Mouse (Mus musculus) stomach, embryonic 16.5 days (tissue): Measurements from ENCODE around the gene Btbd9. TPM values are rescaled to one million over a fixed set of nuclear protein-coding genes. Genes with fewer than 3 reads are reported as not detected.

ENCODE experiments used
- ATAC-seq: fragments of 200-750 bp; cut with Nextera tagmentation; 2 replicates; pipeline ENCODE4 v1.8.0; 2017; ENCODE audit warnings: moderate number of reproducible peaks, moderate TSS enrichment; ENCODE audit not compliant: insufficient read depth, low FRiP score
- H3K27ac ChIP-seq: fragments of 300-500 bp; sonication (generic); 2 replicates; pipeline ENCODE4 v1.5.1; 2014; ENCODE audit warnings: low read length
- H3K27me3 ChIP-seq: fragments of 300-500 bp; sonication (generic); 2 replicates; pipeline ENCODE4 v1.6.1; 2014; ENCODE audit warnings: low read length, control low read depth, mixed read lengths; ENCODE audit not compliant: control insufficient read depth, insufficient read depth
- H3K36me3 ChIP-seq: fragments of 300-500 bp; sonication (generic); 2 replicates; pipeline ENCODE4 v1.6.1; 2014; ENCODE audit warnings: low read length; ENCODE audit not compliant: control insufficient read depth, insufficient read depth
- H3K4me1 ChIP-seq: fragments of 300-500 bp; sonication (generic); 2 replicates; pipeline ENCODE4 v1.6.1; 2014; ENCODE audit warnings: low read length, control low read depth, mixed read lengths; ENCODE audit not compliant: control insufficient read depth, insufficient read depth
- H3K4me2 ChIP-seq: fragments of 300-500 bp; sonication (generic); 2 replicates; pipeline ENCODE4 v1.6.1; 2014; ENCODE audit warnings: low read depth, low read length, mixed read lengths
- H3K4me3 ChIP-seq: fragments of 300-500 bp; sonication (generic); replicated peaks from 2 replicates; pipeline ENCODE4 v1.5.1; 2014; ENCODE audit warnings: mild to moderate bottlenecking, low read length
- H3K9ac ChIP-seq: fragments of 300-500 bp; sonication (generic); 2 replicates; pipeline ENCODE4 v1.6.1; 2014; ENCODE audit warnings: low read length
- H3K9me3 ChIP-seq: fragments of 300-500 bp; sonication (generic); replicated peaks from 2 replicates; pipeline ENCODE4 v1.6.1; 2016; ENCODE audit warnings: low read length, control low read depth; ENCODE audit not compliant: control insufficient read depth
- WGBS: fragments of 180-500 bp; shearing (Covaris S2); extraction: QIAGEN DNeasy Blood & Tissue Kit; methylation state at CpG from one replicate; pipeline ENCODE4 v1.1.7; 2014; 5-methylcytosine and 5-hydroxymethylcytosine counted together
- polyA plus RNA-seq: library from polyadenylated mRNA; unstranded; fragments of >200 nt; fragmentation: Nextera tagmentation; extraction: Ambion mirVana; gene quantifications from 2 replicates; pipeline ENCODE4 v1.2.1, GENCODE M21; 2015

Gene Btbd9
- polyA plus RNA-seq, 1 experiment from 2014 or later: 51.6 TPM

- no peaks in the 10 kb centered on the region for H3K36me3 ChIP-seq
- H3K4me2 ChIP-seq: no peak overlapping the region
- no peak overlapping the region for H3K9ac ChIP-seq
- no peaks in the 10 kb centered on the region for H3K9me3 ChIP-seq
- WGBS: 59% methylated on average over 6 of the region's 6 CpGs
- no peak overlapping the region for H3K27ac ChIP-seq
- no peak for ATAC-seq
- H3K4me1 ChIP-seq: peaks cover 9% of the 10 kb centered on the region; the same call in 1 of the 2 replicates
- H3K27me3 ChIP-seq: no peaks in the 10 kb centered on the region
- no peak overlapping the region for H3K4me3 ChIP-seq
These were observed 122.0 kb downstream of the Btbd9 start for GRCm38 (mm10) chr17:30454155-30454861.

DNA sequence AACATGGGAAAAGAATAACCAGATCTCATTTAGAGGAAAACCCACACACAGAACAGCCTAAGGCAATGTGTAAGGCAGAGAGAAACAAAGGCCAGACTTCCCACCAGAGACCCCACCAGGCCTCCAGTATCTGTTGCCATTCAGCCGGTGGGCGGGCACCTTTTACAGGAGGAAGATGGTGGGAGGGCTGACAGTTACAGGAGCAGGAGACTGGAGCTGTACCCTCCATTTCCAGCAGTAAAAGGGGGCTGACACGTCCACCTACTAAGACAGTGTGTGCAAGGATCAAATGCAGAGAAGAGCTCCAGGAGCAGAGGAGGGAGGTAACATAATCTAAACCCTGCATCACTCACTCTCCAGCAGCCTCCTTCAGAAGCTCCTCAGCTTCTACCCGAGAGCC lies 123.0 kb downstream of the Btbd9 start:
- Histone ChIP-seq H3K36me3 (no peaks in the 10 kb centered on the region), H3K27me3 (no peaks in the 10 kb centered on the region), H3K4me1 (peaks cover 9% of the 10 kb centered on the region; the same call in 1 of the 2 replicates), H3K4me3 (no peak overlapping the region), H3K4me2 (no peak overlapping the region), H3K9me3 (no peaks in the 10 kb centered on the region), H3K27ac (no peak overlapping the region), H3K9ac (no peak overlapping the region)
- 66% methylated on average over 4 of the region's 4 CpGs for WGBS
- no peak for ATAC-seq

DNA sequence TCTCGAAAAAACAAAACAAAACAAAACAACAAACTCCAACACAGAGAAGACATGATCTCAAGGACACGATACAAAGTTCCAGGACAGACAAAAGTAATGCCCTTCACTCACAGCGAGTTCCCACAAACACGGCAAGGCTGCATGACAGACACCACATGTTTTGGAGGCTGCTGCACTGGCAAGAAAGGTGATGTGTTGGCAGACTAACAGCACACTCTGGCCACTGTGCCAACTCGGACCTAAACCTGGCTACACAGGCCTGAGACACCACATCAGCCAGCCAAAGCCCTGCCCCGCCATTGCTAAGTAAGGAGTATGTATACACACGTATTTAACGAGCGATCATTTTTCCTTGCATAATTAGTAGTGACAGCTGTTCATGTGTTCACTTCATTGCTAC lies 123.9 kb downstream of the Btbd9 start:
- Histone ChIP-seq H3K9me3 (no peaks in the 10 kb centered on the region), H3K9ac (no peak overlapping the region), H3K27ac (no peak overlapping the region), H3K4me3 (no peak overlapping the region), H3K4me2 (no peak overlapping the region), H3K36me3 (no peaks in the 10 kb centered on the region), H3K4me1 (peaks cover 5% of the 10 kb centered on the region; the same call in 1 of the 2 replicates), H3K27me3 (no peaks in the 10 kb centered on the region)
- ATAC-seq: no peak
- WGBS: 91% methylated on average over 9 of the region's 9 CpGs

- Histone ChIP-seq H3K4me1 (no peaks in the 10 kb centered on the region), H3K27me3 (no peaks in the 10 kb centered on the region), H3K4me3 (no peak overlapping the region), H3K27ac (no peak overlapping the region), H3K4me2 (no peak overlapping the region), H3K36me3 (no peaks in the 10 kb centered on the region), H3K9me3 (no peaks in the 10 kb centered on the region), H3K9ac (no peak overlapping the region)
- ATAC-seq: no peak
- 69% methylated on average over 5 of the region's 5 CpGs for WGBS
These were observed 127.7 kb downstream of the Btbd9 start for GRCm38 (mm10) chr17:30448562-30448961.

DNA sequence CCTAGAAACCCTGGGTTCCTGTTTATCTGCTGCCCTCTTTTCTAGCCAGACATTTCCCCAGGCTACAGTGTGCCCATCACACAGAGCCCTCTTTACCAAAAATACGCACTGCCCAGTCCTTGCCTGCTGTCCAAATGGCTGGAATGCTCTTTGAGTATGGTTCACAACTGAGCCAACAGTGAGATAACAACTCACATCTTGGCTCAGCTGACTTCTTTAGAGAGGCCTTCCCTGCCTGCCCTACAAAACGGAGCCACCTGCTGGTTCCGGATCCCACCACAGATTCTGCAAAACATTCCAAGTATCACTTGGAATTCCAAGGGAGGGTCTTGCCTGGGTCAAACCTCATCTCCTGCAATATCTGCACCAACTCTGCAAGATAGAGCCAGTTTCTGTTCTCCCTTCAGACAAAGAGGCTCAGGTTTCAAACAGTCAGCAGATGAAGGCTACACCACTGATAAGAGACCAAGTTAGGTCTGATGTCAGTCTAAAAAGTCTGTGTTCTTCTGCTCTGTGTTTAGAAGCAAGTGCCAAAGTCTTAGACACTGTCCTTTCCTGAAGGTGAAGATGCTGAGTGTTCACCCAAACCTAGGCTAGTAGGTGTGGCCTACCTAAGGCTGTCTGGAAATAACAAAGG lies 130.4 kb downstream of the Btbd9 start:
- no peak overlapping the region for H3K4me3 ChIP-seq
- H3K4me2 ChIP-seq: no peak overlapping the region
- no peak overlapping the region for H3K9ac ChIP-seq
- no peaks in the 10 kb centered on the region for H3K27me3 ChIP-seq
- no peaks in the 10 kb centered on the region for H3K9me3 ChIP-seq
- H3K27ac ChIP-seq: no peak overlapping the region
- no peaks in the 10 kb centered on the region for H3K36me3 ChIP-seq
- WGBS: 79% methylated on average over 3 of the region's 3 CpGs
- no peak for ATAC-seq
- no peaks in the 10 kb centered on the region for H3K4me1 ChIP-seq

- Histone ChIP-seq H3K9ac (no peak overlapping the region), H3K36me3 (no peaks in the 10 kb centered on the region), H3K27me3 (no peaks in the 10 kb centered on the region), H3K4me1 (peaks cover 5% of the 10 kb centered on the region; the same call in 1 of the 2 replicates), H3K4me3 (no peak overlapping the region), H3K27ac (no peak overlapping the region), H3K9me3 (no peaks in the 10 kb centered on the region), H3K4me2 (no peak overlapping the region)
- 66% methylated on average over 3 of the region's 3 CpGs for WGBS
- no peak for ATAC-seq
These were observed 136.6 kb downstream of the Btbd9 start for GRCm38 (mm10) chr17:30439702-30440101.

GRCm38 (mm10) chr17:30438786-30439185 lies 137.5 kb downstream of the Btbd9 start:
- H3K9me3 ChIP-seq: no peaks in the 10 kb centered on the region
- ATAC-seq: no peak
- H3K4me3 ChIP-seq: no peak overlapping the region
- no peaks in the 10 kb centered on the region for H3K27me3 ChIP-seq
- 88% methylated on average over 4 of the region's 4 CpGs for WGBS
- no peak overlapping the region for H3K27ac ChIP-seq
- no peak overlapping the region for H3K9ac ChIP-seq
- H3K4me2 ChIP-seq: no peak overlapping the region
- H3K36me3 ChIP-seq: no peaks in the 10 kb centered on the region
- peaks cover 5% of the 10 kb centered on the region; the same call in 1 of the 2 replicates for H3K4me1 ChIP-seq

- Histone ChIP-seq H3K36me3 (no peaks in the 10 kb centered on the region), H3K4me1 (peaks cover 5% of the 10 kb centered on the region; the same call in 1 of the 2 replicates), H3K9ac (no peak overlapping the region), H3K4me2 (no peak overlapping the region), H3K27ac (no peak overlapping the region), H3K4me3 (no peak overlapping the region), H3K27me3 (no peaks in the 10 kb centered on the region), H3K9me3 (no peaks in the 10 kb centered on the region)
- WGBS: 60% methylated on average over 5 of the region's 5 CpGs
- no peak for ATAC-seq
These were observed 140.2 kb downstream of the Btbd9 start for GRCm38 (mm10) chr17:30436021-30436461.

DNA sequence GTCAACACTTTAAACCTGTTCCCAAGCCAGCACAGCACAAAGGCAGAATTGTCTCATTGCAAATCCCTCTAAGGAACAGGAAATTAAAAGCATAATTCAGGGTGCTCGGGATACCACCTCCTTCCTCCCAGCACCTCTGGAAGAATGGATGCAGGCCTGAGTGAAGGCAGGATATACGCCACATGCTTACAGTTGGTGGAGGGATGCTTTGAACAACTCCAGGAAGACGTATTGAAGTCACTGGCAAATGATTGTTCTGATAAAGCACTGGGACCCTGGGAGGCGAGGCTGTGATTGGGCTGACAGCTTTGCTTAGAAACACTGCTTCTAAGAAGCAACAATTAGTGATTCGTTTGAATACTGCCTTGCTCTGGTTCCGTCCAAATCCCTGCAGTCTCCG lies 140.8 kb downstream of the Btbd9 start:
- no peak for ATAC-seq
- 59% methylated on average over 7 of the region's 7 CpGs for WGBS
- Histone ChIP-seq H3K4me3 (no peak overlapping the region), H3K4me1 (peaks cover 5% of the 10 kb centered on the region; the same call in 1 of the 2 replicates), H3K27ac (no peak overlapping the region), H3K9me3 (no peaks in the 10 kb centered on the region), H3K9ac (no peak overlapping the region), H3K27me3 (no peaks in the 10 kb centered on the region), H3K36me3 (no peaks in the 10 kb centered on the region), H3K4me2 (no peak overlapping the region)
